Mouse (Mus musculus) fat pad, adult 2 months (tissue): ENCODE measurements around the gene Rab28.

Source experiments
- DNase-seq: peaks from one replicate; pipeline ENCODE4 v3.0.0-alpha.2; 2011; ENCODE audit warnings: low read depth, low spot score; ENCODE audit errors: extremely low read depth

Rab28 gene

DNA sequence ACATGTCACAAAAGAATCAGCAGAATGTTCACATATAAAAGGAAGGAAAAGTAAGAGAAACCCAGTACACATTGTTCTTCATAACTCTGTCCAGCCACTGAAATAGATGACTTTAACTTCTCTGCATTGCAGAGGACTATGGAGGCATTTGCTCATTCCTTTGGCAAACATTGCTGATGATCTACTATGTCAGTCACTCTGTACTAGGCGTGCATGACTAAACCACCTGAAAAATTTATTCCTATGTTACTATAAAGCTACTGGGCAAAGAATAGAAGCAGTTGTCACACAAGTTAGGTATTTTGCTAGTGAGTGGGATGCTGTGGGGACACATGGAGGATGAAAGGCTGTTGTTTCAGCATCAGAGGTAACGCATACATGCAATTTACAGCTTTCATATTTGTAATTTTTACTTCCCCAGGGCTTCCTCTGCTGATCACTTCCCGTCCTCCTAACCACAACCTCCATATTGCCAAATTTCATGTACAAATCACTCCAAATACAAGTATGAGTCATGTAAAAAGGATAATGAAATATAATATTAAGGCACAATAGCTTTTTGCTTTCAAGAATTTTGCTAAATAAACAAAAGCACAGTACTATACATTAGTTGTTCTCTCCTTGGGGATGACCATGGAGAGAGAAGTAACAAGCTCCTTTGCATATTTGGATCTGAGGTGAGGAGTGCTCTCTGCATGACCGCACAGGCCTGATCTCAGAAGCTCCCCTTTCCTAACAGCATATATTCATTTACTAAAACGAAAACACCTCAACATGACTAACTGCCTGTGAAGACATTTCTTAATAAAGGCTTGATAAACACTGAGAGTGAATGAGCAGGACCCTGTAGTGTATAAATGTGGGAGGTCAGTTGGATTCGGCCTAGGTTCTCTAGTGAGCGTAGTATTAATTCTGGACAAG, 80.5 kb downstream of the Rab28 start:
- no peak for DNase-seq

DNA sequence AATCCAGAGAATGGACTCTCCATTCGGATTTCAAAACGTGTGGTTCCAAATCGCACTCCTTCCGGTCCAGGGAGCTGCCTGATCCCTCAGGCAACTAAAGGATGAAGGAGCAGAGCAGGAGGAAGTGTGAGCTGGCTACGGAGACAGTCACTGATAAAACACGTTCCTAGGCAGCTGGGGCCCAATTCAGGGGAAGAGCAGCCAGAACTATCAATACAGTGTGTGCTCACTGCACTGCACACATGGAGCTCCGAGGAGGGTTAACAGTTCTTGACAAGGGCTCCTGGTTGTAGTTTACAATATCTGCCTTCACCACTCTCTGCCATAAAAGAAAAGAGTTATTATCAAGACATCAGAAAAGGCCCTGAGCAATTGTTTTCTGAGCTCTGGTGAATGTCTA, 82.4 kb downstream of the Rab28 start:
- DNase-seq: no peak

DNA sequence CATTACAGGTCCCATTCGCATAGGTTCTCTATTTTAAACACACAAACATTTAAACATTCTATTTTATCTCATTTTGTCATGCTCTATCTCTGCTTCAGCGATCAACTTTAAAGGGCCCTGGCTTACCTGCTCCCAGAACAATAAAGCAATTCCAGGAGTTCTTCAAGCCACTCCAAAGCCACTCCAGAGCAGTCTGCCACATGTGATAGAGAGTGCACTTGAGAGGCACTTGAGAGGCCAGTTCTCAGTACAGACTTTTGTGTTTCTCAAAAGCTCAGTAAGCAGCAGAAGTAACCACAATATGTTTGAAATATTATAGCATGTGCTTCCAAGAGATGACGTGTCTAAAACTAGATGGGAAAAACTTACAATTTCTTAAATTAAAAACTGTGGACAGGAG, 86.2 kb downstream of the Rab28 start:
- DNase-seq: no peak

DNA sequence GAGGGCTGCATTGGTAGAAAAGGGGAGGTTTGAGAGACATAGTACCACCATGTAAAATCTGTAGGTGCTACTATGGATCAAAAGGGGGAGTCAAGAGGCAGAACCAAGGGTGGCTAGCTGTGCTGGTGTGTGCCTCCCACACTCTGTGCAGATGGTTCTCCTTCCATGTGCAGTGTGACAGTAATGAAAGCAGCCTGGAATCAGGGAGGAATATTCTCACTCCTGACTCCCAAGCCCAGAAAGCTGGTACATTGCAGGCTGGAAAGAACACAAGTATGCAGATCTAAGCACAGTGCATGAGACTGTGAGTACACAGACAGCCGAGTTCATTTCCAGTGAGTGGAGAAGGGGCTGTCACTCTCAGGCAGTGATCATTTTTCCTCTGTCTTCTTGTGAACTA, 89.0 kb downstream of the Rab28 start:
- no peak for DNase-seq

DNA sequence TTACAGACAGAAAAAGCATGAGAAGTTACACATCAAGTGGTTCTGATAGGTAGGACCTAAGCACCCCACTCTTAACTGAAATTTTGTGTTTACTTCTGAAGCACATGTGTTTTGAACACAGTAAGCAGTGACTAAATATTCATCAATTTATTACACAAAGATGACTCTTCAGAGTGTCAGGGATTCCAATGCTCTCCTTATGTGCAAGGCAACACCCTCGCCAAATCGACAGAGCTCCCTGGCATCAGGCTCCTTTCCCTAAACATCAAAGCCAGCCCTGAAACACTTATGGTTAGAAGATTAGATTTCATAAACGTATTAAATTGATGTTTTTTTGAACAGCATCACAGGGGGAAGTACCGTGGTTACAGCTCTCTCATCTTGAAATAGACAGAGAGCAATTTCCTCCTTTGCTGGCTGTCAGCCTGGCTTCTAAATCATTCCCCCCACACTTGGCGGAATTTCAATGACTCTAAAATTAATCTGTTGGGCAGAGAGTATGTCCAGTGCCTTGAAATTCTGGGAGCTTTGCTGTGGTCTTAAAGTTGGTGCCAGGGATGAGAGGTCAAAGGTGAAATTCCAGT, 97.4 kb downstream of the Rab28 start:
- no peak for DNase-seq

DNA sequence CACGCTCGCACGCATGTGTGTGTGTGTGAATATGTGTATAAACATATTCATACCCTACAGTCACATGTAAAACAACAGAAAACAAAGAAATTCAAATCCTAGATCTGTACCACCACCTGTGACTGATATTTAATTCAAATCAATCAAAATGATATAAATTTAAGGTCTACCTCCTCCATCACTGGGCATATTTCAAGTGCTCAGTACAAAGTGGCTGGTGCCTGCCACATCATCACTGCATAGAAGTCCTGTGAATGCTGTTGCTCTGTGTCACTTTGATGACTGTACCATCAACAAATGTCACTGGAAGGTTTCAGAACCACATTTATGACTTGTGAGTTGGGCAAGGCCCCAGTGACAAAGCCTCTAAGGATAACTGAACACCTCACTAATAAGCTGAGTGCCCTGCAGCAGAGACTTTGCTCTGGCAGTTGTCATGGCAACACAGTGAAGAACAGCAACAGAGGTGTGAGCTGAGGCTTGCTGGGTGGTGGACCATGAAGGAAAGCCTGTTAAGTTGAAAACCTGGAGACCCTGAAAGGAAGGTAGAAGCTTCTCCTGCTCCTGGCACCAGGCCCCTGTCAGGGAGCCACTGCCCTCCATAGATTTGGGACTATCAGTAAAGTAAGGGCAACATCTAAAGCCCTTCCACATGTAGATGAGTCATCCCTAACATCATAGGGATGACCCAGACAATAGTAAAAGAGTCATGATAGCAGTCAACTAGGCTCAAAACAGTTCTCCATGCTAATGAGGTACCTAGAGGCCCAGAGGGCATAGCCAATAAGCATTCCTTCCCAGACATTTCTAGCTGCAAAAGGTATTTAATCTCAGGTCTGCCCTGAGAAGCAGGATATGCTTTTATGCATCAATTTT, 111.5 kb downstream of the Rab28 start:
- DNase-seq: no peak

DNA sequence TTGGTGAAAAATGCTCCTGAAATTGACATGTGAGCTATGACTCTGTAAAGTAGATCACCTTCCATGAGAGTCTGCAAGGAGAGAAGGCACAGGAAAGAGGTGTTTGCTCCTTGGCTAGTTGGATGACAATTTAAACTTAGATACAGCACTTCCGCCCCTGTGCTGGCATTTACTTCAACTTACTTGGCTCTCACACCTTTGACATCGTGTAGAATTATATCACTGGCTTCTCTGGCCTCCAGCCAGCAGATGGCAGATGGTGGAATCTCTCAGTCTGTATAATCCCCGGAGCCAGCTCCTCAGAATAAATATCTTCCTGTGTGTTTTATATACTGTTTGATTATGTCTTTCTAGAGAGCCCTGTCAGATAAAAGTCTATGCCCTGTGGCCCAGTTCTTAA, 112.8 kb downstream of the Rab28 start:
- no peak for DNase-seq

DNA sequence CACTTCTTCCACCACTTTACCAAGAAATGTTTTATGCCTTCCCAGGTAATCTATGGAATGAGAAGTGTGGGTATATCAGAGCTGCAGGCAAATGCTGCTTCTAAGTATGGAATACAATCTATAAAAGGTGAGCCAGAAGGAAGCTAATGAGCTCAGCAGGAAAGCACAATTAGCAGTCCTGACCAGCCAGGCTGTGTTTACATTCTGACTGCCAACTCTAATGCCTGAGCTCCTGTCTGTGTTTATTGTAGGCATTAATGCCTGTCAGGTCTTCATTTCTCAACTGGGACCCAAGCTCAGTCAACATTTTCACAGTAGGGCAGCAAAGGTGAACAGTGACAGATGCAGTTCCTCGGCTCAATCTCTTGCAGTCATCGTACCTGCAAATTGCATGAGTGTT, 129.9 kb downstream of the Rab28 start:
- no peak for DNase-seq
